19 mouse cellular contexts compared by ENCODE assay signal in the genomic region with DNA sequence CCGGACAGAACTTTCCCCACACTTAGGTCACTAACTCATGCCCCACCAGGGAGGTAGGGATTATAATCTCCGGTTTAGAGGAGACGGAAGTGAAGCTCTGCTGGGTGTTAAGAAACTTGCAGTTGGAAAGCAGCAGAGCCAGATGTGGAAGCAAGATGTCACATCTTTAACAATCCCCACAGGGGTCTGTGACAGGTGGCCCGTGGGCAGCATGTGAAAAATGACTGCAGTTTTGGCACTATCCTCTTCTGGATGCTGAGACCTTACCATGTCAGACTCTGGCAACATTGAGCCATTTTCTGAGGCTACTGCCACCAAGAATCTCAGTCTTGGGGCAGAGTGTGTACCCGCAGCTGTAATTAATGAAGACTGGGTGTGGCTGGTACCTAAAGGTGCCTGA. TPM values are rescaled to one million over a fixed set of nuclear protein-coding genes. Genes with fewer than 3 reads are reported as not detected.
DNase-seq lines count a peak whose midpoint lies in the region; ATAC-seq and TF ChIP-seq lines count a peak whose summit lies in the region.
"Had no signal": no experiment of that assay in that cellular context is flagged by ENCODE, and none has a peak within 500 bp of the region (broad histone marks: within the 10 kb centered on the region; RNA-seq: fewer than 3 reads in every experiment).

No protein-coding gene starts in this region.

- peak; percentile 60 for DNase-seq in cerebellum, adult 9-11 months
- no peak for DNase-seq in cerebellum, postnatal 36 days
- DNase-seq in lung, postnatal 0 days (ENCODE audit: low spot score) = no peak
- DNase-seq in lung, postnatal 25 days (ENCODE audit: low spot score) = no peak
- DNase-seq in left cerebral cortex, adult 9 months (ENCODE audit: low spot score in 2 of 2) = no peak
- DNase-seq: adrenal gland, adult 2 months; adrenal gland, postnatal 10 days; adrenal gland, postnatal 25 days; cerebellum, adult 11 months; cerebellum, adult 18-20 months; embryo, embryonic 11 days had no signal

- H3K9me3 ChIP-seq in lung, postnatal 0 days (ENCODE audit: low read length) = no peaks in the 10 kb centered on the region
- H3K9me3 ChIP-seq: embryonic facial prominence, embryonic 13.5 days; embryonic facial prominence, embryonic 15.5 days; forebrain, embryonic 10.5 days; forebrain, embryonic 12.5 days had no signal

- no peak overlapping the region for H3K9ac ChIP-seq in lung, postnatal 0 days (replicated peaks; ENCODE audit: low read depth)
- H3K9ac ChIP-seq: embryonic facial prominence, embryonic 13.5 days; embryonic facial prominence, embryonic 15.5 days; forebrain, embryonic 12.5 days had no signal

- no peak overlapping the region for H3K27ac ChIP-seq in lung, postnatal 0 days (ENCODE audit: low read length)
- H3K27ac ChIP-seq: embryonic facial prominence, embryonic 13.5 days; embryonic facial prominence, embryonic 15.5 days; forebrain, embryonic 10.5 days; forebrain, embryonic 12.5 days had no signal

- H3K36me3 ChIP-seq in lung, postnatal 0 days (ENCODE audit: insufficient read depth, low read length) = no peaks in the 10 kb centered on the region
- H3K36me3 ChIP-seq: embryonic facial prominence, embryonic 13.5 days; embryonic facial prominence, embryonic 15.5 days; forebrain, embryonic 10.5 days; forebrain, embryonic 12.5 days had no signal

- TF ChIP-seq EP300 in lung, postnatal 0 days (IDR thresholded peaks at IDR 0.05) = peak; percentile 13; the same call in 1 of the 2 replicates

- H3K4me1 ChIP-seq in lung, postnatal 0 days (ENCODE audit: insufficient read depth, low read depth, low read length) = no peaks in the 10 kb centered on the region
- H3K4me1 ChIP-seq: embryonic facial prominence, embryonic 13.5 days; embryonic facial prominence, embryonic 15.5 days; forebrain, embryonic 12.5 days had no signal

- no peaks in the 10 kb centered on the region for H3K27me3 ChIP-seq in lung, postnatal 0 days (replicated peaks; ENCODE audit: insufficient read depth, low read length)
- H3K27me3 ChIP-seq: embryonic facial prominence, embryonic 13.5 days; embryonic facial prominence, embryonic 15.5 days; forebrain, embryonic 12.5 days had no signal

- H3K4me3 ChIP-seq in lung, postnatal 0 days (ENCODE audit: low read depth, low read length) = no peak overlapping the region
- H3K4me3 ChIP-seq: embryonic facial prominence, embryonic 13.5 days; embryonic facial prominence, embryonic 15.5 days; erythroblast, embryonic 14.5 days; forebrain, embryonic 10.5 days; forebrain, embryonic 12.5 days had no signal

- no peak overlapping the region for H3K4me2 ChIP-seq in lung, postnatal 0 days (replicated peaks; ENCODE audit: low read depth, low read length)
- H3K4me2 ChIP-seq: embryonic facial prominence, embryonic 13.5 days; embryonic facial prominence, embryonic 15.5 days; forebrain, embryonic 12.5 days had no signal

- 60% methylated on average over 5 of the region's 5 CpGs for WGBS in lung, postnatal 0 days

- no peak for TF ChIP-seq CTCF in lung, postnatal 0 days (IDR thresholded peaks at IDR 0.05)

- no peak for ATAC-seq in lung, postnatal 0 days
- ATAC-seq: forebrain, embryonic 14.5 days; forebrain, embryonic 16.5 days had no signal

RNA-seq across cellular contexts. Expression of a gene that starts 15.2 kb away (rescaled TPM):
- 31.4 and 32.9 TPM in 2 replicates for polyA plus RNA-seq in lung, postnatal 0 days (2015; fragmentation: Nextera tagmentation; extraction: Ambion mirVana)

RNA-seq across cellular contexts. Expression of a gene that starts 22.7 kb away (rescaled TPM):
- polyA plus RNA-seq in lung, postnatal 0 days (2015; fragmentation: Nextera tagmentation; extraction: Ambion mirVana) = 127 and 141 TPM in 2 replicates

RNA-seq across cellular contexts. Expression of a gene that starts 28.9 kb away (rescaled TPM):
- polyA plus RNA-seq in lung, postnatal 0 days (2015; fragmentation: Nextera tagmentation; extraction: Ambion mirVana) = 0.05 and 0.11 TPM in 2 replicates

RNA-seq across cellular contexts. Expression of a gene that starts 30.6 kb away (rescaled TPM):
- 0.04 TPM in 1 of 2 replicates, not detected in the other for polyA plus RNA-seq in lung, postnatal 0 days (2015; fragmentation: Nextera tagmentation; extraction: Ambion mirVana)
- polyA plus RNA-seq: erythroblast, embryonic 14.5 days; frontal cortex, adult 2 months had no signal

RNA-seq across cellular contexts. Expression of a gene that starts 53.1 kb away (rescaled TPM):
- polyA plus RNA-seq in lung, postnatal 0 days (2015; fragmentation: Nextera tagmentation; extraction: Ambion mirVana) = 9.1 and 9.7 TPM in 2 replicates
